Mouse (Mus musculus) intestine, embryonic 14.5 days (tissue): ENCODE measurements at regions not wholly inside any gene's neighbourhood (a gene's known extent, or its start where the extent isn't known, plus 50 kb on each side); places are given as distances from the start of the nearest gene placed in this dataset.

Experiments used
- ATAC-seq: fragments of 200-750 bp; cut with Nextera tagmentation; replicated peaks from 2 replicates; pipeline ENCODE4 v1.8.0; 2017; ENCODE audit warnings: low read depth, moderate number of reproducible peaks, moderate TSS enrichment, moderate library complexity; ENCODE audit not compliant: low FRiP score, low TSS enrichment
- DNase-seq: peaks from one replicate; pipeline ENCODE4 v3.0.0-alpha.2; 2018; ENCODE audit warnings: low spot score
- H3K27ac ChIP-seq: fragments of 300-500 bp; sonication (generic); 2 replicates; pipeline ENCODE4 v1.5.1; 2014; ENCODE audit warnings: low read depth, mild to moderate bottlenecking, control low read depth
- H3K27me3 ChIP-seq: fragments of 300-500 bp; sonication (generic); replicated peaks from 2 replicates; pipeline ENCODE4 v1.6.1; 2014; ENCODE audit warnings: low read length, control low read depth; ENCODE audit not compliant: control insufficient read depth, insufficient read depth
- H3K36me3 ChIP-seq: fragments of 300-500 bp; sonication (generic); 2 replicates; pipeline ENCODE4 v1.6.1; 2014; ENCODE audit warnings: low read length, control low read depth; ENCODE audit not compliant: control insufficient read depth, insufficient read depth
- H3K4me1 ChIP-seq: fragments of 300-500 bp; sonication (generic); replicated peaks from 2 replicates; pipeline ENCODE4 v1.6.1; 2014; ENCODE audit warnings: low read length, control low read depth, mixed read lengths; ENCODE audit not compliant: control insufficient read depth, insufficient read depth
- H3K4me2 ChIP-seq: fragments of 300-500 bp; sonication (generic); 2 replicates; pipeline ENCODE4 v1.6.1; 2014; ENCODE audit warnings: low read length
- H3K4me3 ChIP-seq: fragments of 300-500 bp; sonication (generic); 2 replicates; pipeline ENCODE4 v1.5.1; 2014; ENCODE audit warnings: low read depth, low read length, control low read depth, mixed read lengths
- H3K9ac ChIP-seq: fragments of 300-500 bp; sonication (generic); 2 replicates; pipeline ENCODE4 v1.6.1; 2014; ENCODE audit warnings: mild to moderate bottlenecking, low read length
- H3K9me3 ChIP-seq: fragments of 300-500 bp; sonication (generic); 2 replicates; pipeline ENCODE4 v1.6.1; 2016; ENCODE audit warnings: low read length, control low read depth; ENCODE audit not compliant: control insufficient read depth
- WGBS: fragments of 180-500 bp; shearing (Covaris S2); extraction: QIAGEN DNeasy Blood & Tissue Kit; methylation state at CpG from one replicate; pipeline ENCODE4 v1.1.7; 2014; 5-methylcytosine and 5-hydroxymethylcytosine counted together

DNA sequence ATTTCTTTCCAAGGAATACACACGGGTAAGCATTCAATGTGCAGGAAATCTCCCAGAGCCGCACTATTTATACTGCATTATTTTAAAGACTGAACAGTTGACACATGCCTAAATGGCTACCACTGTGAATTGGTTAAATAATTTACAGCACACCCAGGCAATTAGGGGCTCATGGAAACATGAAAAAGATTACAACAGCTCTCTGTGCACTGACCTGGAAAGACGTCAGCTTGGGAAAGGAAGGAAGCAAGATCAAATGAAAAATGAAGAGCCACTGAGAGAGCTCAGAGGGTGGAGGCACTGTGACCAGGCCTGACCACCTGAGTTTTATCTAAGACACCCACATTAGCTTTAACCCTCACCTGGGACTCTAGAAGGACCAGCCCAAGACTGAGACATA is 82.7 kb upstream of the Nfe2l3 start:
- Histone ChIP-seq H3K4me3 (no peak overlapping the region), H3K9ac (no peak overlapping the region), H3K36me3 (no peaks in the 10 kb centered on the region), H3K4me2 (no peak overlapping the region), H3K4me1 (no peaks in the 10 kb centered on the region), H3K27me3 (no peaks in the 10 kb centered on the region), H3K9me3 (no peaks in the 10 kb centered on the region), H3K27ac (no peak overlapping the region)
- DNase-seq (no peak), ATAC-seq (no peak)
- WGBS = 50% methylated on average over 3 of the region's 3 CpGs

DNA sequence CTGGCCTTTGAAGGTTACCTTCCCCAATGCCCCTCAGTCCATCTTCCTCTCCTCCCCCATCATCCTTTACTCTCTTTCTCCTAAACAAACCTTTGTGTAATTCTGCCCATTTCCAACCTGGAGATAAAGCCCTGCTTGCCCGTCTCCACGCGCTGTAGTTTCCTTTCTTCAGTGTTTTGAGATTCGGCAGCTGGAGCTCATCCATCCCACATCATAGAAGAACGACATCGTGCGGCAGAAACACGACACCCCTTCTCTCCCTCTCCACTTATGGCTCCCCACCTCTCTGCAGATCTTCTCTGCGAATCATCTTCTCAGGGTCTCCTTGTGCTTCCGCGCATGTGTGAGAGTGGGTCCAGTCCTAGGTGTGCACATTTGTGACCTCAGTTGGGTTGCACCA is 77.4 kb upstream of the Nfe2l3 start:
- no peaks in the 10 kb centered on the region for H3K4me1 ChIP-seq
- H3K27me3 ChIP-seq = no peaks in the 10 kb centered on the region
- ATAC-seq (no peak), DNase-seq (no peak)
- no peak overlapping the region for H3K4me3 ChIP-seq
- H3K4me2 ChIP-seq = no peak overlapping the region
- H3K36me3 ChIP-seq = no peaks in the 10 kb centered on the region
- WGBS = 58% methylated on average over 11 of the region's 11 CpGs
- no peak overlapping the region for H3K9ac ChIP-seq
- H3K27ac ChIP-seq = no peak overlapping the region
- H3K9me3 ChIP-seq = no peaks in the 10 kb centered on the region

DNA sequence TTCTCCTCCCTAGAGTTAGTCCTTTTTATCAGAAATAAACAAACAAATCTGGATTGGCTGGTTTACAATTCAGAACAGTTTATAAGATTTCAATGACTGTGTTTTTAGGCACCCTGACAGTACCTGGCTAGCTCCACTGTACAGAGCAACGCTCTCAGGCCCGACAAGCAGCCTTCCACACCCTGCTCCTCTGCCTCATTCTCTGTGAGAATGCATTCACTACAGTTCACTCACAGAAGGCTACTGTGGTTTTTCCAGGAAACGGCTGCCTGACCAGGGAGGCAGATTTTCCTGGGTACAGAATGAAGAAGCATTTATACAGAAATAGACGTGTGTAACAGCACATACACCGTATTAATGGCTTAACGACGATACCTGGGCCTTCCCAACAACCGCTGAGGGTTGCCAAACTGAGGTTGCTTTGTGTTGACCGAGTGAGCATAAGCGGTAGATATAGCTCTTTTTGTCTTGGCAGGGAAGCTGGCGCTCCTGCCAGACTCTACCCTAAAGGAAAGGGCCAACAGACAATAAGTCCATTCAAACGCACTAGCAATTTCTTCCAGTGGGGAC is 70.8 kb upstream of the Nfe2l3 start:
- DNase-seq (no peak), ATAC-seq (no peak)

DNA sequence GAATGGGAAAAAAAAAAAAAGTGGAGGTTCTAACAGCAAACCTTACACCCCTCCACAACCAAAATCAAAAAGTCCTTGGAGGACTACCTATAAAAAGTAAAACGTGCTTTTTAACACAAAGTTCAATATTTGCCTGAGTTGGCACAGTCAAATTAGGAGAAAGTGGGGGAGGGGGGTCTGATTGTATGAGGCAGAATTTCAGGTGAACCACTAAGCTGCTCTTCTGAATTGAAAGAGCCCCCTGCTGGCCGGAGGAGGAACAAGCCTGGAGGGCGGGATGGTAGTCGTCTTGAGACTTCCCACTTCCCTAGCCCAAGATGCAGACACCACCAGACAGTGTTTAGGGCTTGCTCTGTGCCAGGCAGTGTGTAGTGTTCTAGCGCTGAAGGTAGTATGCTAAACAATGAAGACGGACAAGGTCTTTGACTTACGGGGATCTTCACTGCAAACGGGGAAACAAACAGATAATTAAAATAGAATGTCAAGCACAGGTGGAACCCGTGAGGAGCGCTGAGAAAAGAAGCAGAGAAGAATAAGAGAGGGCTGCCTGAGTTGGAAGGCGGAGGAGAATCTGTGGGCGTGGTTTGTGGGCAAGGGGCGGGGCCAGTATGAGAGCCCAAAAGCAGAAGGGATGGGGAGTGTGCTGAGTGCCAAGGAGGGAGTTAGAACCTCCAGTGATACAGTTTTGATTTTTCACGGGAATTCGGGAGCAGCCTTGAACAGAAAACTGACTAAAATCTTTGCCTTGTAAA is 69.8 kb upstream of the Nfe2l3 start:
- no peak overlapping the region for H3K9ac ChIP-seq
- H3K9me3 ChIP-seq = no peaks in the 10 kb centered on the region
- 0 out of 2 replicates have a peak, but pooled peaks cover 3% of the 10 kb centered on the region for H3K4me1 ChIP-seq
- no peaks in the 10 kb centered on the region for H3K36me3 ChIP-seq
- no peak overlapping the region for H3K4me3 ChIP-seq
- ATAC-seq (peak; percentile 71), DNase-seq (peak; percentile 90)
- no peak overlapping the region for H3K27ac ChIP-seq
- H3K27me3 ChIP-seq = no peaks in the 10 kb centered on the region
- 5% methylated on average over 15 of the region's 15 CpGs for WGBS
- H3K4me2 ChIP-seq = peak overlapping the region; percentile 42

More for the DNA sequence above, 70.8 kb upstream of the Nfe2l3 start:
- Histone ChIP-seq H3K36me3 (no peaks in the 10 kb centered on the region), H3K9ac (no peak overlapping the region), H3K27me3 (no peaks in the 10 kb centered on the region), H3K4me3 (no peak overlapping the region), H3K9me3 (no peaks in the 10 kb centered on the region), H3K4me2 (no peak overlapping the region), H3K4me1 (0 out of 2 replicates have a peak, but pooled peaks cover 3% of the 10 kb centered on the region), H3K27ac (no peak overlapping the region)
- 68% methylated on average over 12 of the region's 12 CpGs for whole genome bisulfite sequencing

DNA sequence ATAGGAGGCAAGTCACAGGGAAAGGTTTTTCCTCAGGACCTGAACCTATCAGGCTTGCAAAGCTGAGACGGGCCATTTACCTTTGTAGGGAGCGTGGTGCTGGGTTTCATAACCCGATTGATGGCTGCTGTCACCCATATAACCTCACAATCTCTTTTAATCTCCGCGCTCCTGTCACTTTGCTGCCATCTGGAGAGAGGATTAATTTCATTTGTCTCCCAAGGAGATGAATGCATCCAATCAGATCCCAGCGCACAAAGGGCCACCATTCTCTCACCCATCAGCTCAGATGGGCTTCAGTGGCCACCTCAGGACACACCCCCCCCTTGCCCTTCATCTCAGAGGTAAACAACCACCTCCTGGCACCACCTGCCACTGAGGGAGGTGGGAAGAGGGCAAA is 67.7 kb upstream of the Nfe2l3 start:
- DNase-seq (no peak), ATAC-seq (no peak)
- no peak overlapping the region for H3K4me2 ChIP-seq
- H3K9me3 ChIP-seq = no peaks in the 10 kb centered on the region
- 59% methylated on average over 6 of the region's 6 CpGs for WGBS
- H3K4me1 ChIP-seq = 0 out of 2 replicates have a peak, but pooled peaks cover 3% of the 10 kb centered on the region
- H3K27ac ChIP-seq = no peak overlapping the region
- no peak overlapping the region for H3K9ac ChIP-seq
- H3K27me3 ChIP-seq = no peaks in the 10 kb centered on the region
- H3K4me3 ChIP-seq = no peak overlapping the region
- H3K36me3 ChIP-seq = no peaks in the 10 kb centered on the region

DNA sequence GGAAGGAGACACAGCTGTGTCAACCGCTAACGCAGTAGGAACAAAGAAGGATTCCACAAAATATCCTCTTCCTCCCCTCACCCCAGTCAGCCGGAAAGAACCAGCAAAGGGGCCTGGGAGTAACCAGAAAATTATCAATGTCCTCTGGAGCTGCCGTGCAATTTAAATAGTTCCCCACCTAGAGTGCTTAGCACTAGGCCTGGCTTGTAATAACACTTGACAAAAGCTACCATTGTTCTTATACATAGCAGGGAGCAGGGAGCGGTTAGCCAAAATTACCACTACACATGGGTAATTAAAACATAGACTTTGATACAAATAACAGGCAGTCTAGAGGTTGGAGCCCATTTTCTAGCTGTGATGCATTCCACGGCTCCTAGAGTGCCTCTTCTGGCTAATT is 62.7 kb upstream of the Nfe2l3 start:
- no peaks in the 10 kb centered on the region for H3K4me1 ChIP-seq
- H3K4me3 ChIP-seq = no peak overlapping the region
- WGBS = 72% methylated on average over 6 of the region's 6 CpGs
- no peaks in the 10 kb centered on the region for H3K9me3 ChIP-seq
- H3K9ac ChIP-seq = no peak overlapping the region
- H3K27ac ChIP-seq = no peak overlapping the region
- no peak overlapping the region for H3K4me2 ChIP-seq
- no peak for ATAC-seq
- DNase-seq = no peak
- H3K27me3 ChIP-seq = no peaks in the 10 kb centered on the region
- no peaks in the 10 kb centered on the region for H3K36me3 ChIP-seq

DNA sequence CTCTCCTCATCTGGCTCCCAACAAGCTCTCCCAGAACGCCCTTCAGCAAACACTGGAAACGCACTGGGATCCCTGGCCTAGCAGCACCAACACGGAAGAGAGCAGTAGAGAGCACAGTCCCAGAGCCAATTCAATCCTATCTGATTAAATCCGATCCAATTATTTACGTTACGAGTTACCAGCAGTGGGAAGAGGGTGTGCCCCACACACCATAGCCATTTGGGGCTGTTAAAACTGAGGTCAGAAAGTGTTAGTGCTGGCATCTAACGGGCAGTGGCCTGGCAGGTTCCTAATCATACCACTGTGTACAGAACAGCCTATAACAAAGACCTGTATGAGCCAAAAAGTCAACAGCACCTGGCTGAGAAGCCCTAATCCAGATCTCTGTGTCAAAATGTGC is 60.1 kb upstream of the Nfe2l3 start:
- Histone ChIP-seq H3K9ac (no peak overlapping the region), H3K4me3 (no peak overlapping the region), H3K4me1 (no peaks in the 10 kb centered on the region), H3K4me2 (no peak overlapping the region), H3K27me3 (no peaks in the 10 kb centered on the region), H3K9me3 (no peaks in the 10 kb centered on the region), H3K36me3 (no peaks in the 10 kb centered on the region), H3K27ac (no peak overlapping the region)
- DNase-seq (no peak), ATAC-seq (no peak; the same call in 1 of the 2 replicates)
- WGBS = 51% methylated on average over 7 of the region's 7 CpGs

DNA sequence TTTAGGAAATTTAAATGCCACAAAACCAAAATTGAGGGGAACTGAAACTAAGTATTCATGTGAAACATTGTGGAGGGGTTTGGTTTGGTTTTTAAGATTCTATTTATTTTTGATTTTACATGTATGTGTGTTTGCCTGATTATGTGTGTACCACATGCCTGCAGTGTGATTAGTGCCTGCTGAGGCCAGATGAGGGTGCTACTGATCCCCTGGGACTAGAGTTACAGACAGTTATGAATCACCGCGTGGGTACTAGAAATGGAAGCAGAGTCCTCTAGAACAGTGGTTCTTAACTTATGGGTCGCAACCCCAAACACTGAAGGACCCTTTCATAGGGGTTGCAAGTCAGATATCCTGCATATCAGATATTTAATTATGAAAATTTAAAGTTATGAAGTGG is 54.0 kb upstream of the Nfe2l3 start:
- Histone ChIP-seq H3K4me3 (no peak overlapping the region), H3K27me3 (no peaks in the 10 kb centered on the region), H3K9ac (no peak overlapping the region), H3K27ac (no peak overlapping the region), H3K36me3 (no peaks in the 10 kb centered on the region), H3K4me1 (no peaks in the 10 kb centered on the region), H3K9me3 (no peaks in the 10 kb centered on the region), H3K4me2 (no peak overlapping the region)
- DNase-seq (no peak), ATAC-seq (no peak)
- WGBS = 88% methylated on average over 3 of the region's 3 CpGs

DNA sequence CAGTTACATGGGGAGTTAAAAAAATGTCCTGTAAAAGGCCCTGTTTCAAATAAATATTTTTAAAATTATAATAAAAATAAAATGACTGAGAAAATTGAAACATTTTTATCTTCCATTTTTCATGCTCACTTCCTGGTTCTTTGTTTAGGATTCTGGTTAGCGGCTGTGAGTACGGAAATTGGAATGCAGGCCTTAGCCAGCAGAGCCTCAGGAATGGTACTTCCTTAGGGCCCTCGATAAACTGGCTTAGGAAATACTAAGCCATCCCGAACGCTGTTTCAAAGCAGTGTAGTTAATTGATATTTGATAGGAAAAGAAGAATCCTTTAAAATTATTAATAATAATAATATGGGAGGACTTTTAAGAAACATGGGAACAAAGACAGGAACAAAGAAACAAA is 53.4 kb upstream of the Nfe2l3 start:
- ATAC-seq = no peak

More for the DNA sequence above, 53.4 kb upstream of the Nfe2l3 start:
- H3K4me2 ChIP-seq = peak overlapping the region; percentile 62
- H3K27ac ChIP-seq = peak overlapping the region; percentile 93; the same call in 1 of the 2 replicates
- no peaks in the 10 kb centered on the region for H3K4me1 ChIP-seq
- no peaks in the 10 kb centered on the region for H3K36me3 ChIP-seq
- no peaks in the 10 kb centered on the region for H3K27me3 ChIP-seq
- peak overlapping the region; percentile 38; the same call in 1 of the 2 replicates for H3K4me3 ChIP-seq
- 6% methylated on average over 5 of the region's 5 CpGs for WGBS
- no peaks in the 10 kb centered on the region for H3K9me3 ChIP-seq
- no peak for DNase-seq
- peak overlapping the region; percentile 79 for H3K9ac ChIP-seq
